Mouse (Mus musculus): ENCODE results near the gene Zfyve27. TPM values are rescaled to one million over a fixed set of nuclear protein-coding genes. Genes with fewer than 3 reads are reported as not detected.

Gene Zfyve27
- polyA plus RNA-seq (2014; fragmentation: Illumina TruSeq; extraction: RNeasy Lipid Tissue Mini Kit (QIAGEN cat#74804); ENCODE audit: low read depth, low replicate concordance), result 16.4 TPM

GRCm38 (mm10) chr19:42163764-42164163 lies at the start of gene Zfyve27:
Gene Zfyve27 (plus strand): TSS chr19:42163951.

DNA sequence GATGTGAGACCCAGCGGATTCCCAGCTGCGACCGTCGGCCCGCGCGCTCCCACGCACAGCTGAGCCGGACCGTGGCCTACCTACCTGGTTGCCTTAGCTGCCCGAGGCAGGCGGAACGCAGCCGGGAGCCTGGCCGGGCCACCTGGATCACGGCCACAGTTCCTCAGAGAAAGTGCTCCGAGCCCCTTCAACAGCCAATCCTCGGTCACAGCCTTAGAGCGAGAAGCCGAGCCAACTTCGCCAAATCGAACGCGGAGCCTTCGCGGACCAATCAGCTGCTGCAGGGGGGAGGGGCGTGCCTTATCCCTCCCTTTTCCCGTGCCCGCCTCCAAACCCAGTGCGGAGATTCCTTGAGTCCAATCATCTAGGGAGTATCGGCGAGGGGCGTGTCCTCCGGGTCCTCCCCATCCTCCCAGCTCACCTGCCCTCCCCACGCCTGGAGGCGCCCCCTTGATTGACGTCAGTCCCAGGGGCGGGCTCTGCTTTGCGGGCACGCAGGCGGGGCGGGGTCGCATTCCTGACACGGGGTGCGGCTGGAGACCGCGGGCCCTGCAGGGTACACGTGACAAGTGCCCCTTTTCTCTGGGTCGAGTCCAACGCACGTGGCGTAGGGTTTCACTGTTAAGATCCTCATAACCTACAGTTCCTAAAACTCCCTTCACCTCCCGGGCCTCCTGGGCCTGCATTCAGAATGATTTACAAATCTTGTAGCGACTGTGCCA lies 34.8 kb upstream of the Zfyve27 start, which contains the start of gene Avpi1:
Gene Avpi1, minus strand, starts transcription at position 273 of the 722 bp plus-strand sequence.

DNA sequence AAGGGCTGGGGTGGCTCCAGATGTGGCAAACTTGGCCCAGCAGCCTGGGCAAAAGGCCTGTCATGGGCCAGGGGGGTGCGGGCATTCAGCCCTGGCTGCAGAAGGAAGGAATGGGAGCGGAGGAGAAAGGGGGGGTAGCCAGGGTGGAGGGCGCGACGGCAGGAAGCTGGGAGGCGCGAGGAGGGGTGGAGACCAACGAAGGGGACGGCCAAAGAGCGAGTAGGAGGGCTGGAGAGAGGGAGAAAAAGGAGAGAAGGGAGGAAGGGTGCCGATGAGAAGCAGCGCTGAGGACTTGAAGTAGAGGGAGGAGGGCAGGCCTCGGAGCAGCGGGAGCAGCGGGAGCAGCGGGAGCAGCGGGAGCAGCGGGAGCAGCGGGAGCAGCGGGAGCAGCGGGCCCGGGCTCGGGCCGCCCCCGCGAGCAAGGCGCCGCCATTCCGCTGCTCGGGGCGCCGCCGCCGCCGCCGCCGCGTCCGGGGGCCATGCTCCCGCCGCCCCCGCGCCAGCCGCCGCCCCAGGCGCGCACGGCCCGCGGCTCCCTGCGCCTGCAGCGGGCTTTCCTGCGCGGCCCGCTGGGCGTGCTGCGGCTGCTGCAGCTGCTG lies 16.5 kb upstream of the Zfyve27 start, which contains the start of gene Marveld1:
Gene Marveld1, plus strand, starts transcription at position 231 of the 599 bp plus-strand sequence.

DNA sequence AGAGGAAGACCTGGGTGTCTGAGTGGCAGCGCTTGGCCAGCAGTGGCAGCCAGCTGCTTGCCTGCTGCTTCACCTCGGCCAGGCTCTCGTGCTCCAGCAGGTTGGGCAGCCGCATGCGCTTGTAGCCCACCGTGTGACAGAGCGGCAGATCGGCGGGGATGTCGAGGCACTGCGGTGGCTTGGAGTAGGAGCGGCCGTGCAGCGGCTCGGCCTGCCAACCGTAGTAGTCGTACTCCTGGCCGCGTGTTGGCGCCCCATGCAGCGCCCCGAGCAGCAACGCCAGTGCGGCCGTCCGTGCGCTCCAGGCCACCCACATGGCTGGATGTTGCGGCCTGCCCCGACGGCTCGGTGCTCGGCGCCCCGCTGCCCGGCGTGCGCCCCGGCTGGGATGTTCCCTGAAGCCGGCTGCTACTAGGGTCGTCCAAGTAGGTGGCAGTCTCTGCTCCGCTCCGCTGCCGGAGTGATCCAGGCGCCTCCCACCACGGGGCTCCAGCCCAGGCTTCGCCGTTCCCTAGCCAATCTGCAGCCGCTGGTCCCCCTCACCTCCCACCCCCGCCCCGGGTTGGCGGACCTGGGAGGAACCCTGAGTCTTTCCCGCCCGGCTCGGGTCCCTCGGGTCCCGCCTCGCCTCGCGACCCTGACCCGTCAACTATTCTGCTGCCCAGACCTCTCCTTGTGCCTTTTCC lies 38.1 kb downstream of the Zfyve27 start, which contains the start of gene Sfrp5:
Gene Sfrp5, minus strand, starts transcription at position 557 of the 686 bp plus-strand sequence.

Other genes starting within 250 kb of the Zfyve27 start
- 18.5 TPM for gene Exosc1, start 230.5 kb upstream of the Zfyve27 start, polyA plus RNA-seq (2014; fragmentation: Illumina TruSeq; extraction: RNeasy Lipid Tissue Mini Kit (QIAGEN cat#74804); ENCODE audit: low read depth, low replicate concordance)
- gene Zdhhc16, start 230.5 kb upstream of the Zfyve27 start, polyA plus RNA-seq (2014; fragmentation: Illumina TruSeq; extraction: RNeasy Lipid Tissue Mini Kit (QIAGEN cat#74804); ENCODE audit: low read depth, low replicate concordance), result 35.5 TPM
- gene Mms19, start 182.8 kb upstream of the Zfyve27 start, polyA plus RNA-seq (2014; fragmentation: Illumina TruSeq; extraction: RNeasy Lipid Tissue Mini Kit (QIAGEN cat#74804); ENCODE audit: low read depth, low replicate concordance), result 13.1 TPM
- not detected for gene Ubtd1, start 182.2 kb upstream of the Zfyve27 start, polyA plus RNA-seq (2014; fragmentation: Illumina TruSeq; extraction: RNeasy Lipid Tissue Mini Kit (QIAGEN cat#74804); ENCODE audit: low read depth, low replicate concordance)
- not detected for gene Ankrd2, start 128.0 kb upstream of the Zfyve27 start, polyA plus RNA-seq (2014; fragmentation: Illumina TruSeq; extraction: RNeasy Lipid Tissue Mini Kit (QIAGEN cat#74804); ENCODE audit: low read depth, low replicate concordance)
- gene Hoga1, start 118.3 kb upstream of the Zfyve27 start, polyA plus RNA-seq (2014; fragmentation: Illumina TruSeq; extraction: RNeasy Lipid Tissue Mini Kit (QIAGEN cat#74804); ENCODE audit: low read depth, low replicate concordance), result 2.1 TPM
- gene 4933411K16Rik, start 111.7 kb upstream of the Zfyve27 start, polyA plus RNA-seq (2014; fragmentation: Illumina TruSeq; extraction: RNeasy Lipid Tissue Mini Kit (QIAGEN cat#74804); ENCODE audit: low read depth, low replicate concordance), result not detected
- 0.32 TPM for gene Morn4, start 77.6 kb upstream of the Zfyve27 start, polyA plus RNA-seq (2014; fragmentation: Illumina TruSeq; extraction: RNeasy Lipid Tissue Mini Kit (QIAGEN cat#74804); ENCODE audit: low read depth, low replicate concordance)
- gene Pi4k2a, start 73.5 kb upstream of the Zfyve27 start, polyA plus RNA-seq (2014; fragmentation: Illumina TruSeq; extraction: RNeasy Lipid Tissue Mini Kit (QIAGEN cat#74804); ENCODE audit: low read depth, low replicate concordance), result 6.4 TPM
- gene Avpi1, start 34.9 kb upstream of the Zfyve27 start, polyA plus RNA-seq (2014; fragmentation: Illumina TruSeq; extraction: RNeasy Lipid Tissue Mini Kit (QIAGEN cat#74804); ENCODE audit: low read depth, low replicate concordance), result not detected
- 13.5 TPM for gene Marveld1, start 16.6 kb upstream of the Zfyve27 start, polyA plus RNA-seq (2014; fragmentation: Illumina TruSeq; extraction: RNeasy Lipid Tissue Mini Kit (QIAGEN cat#74804); ENCODE audit: low read depth, low replicate concordance)
- 0.38 TPM for gene Sfrp5, start 38.3 kb downstream of the Zfyve27 start, polyA plus RNA-seq (2014; fragmentation: Illumina TruSeq; extraction: RNeasy Lipid Tissue Mini Kit (QIAGEN cat#74804); ENCODE audit: low read depth, low replicate concordance)
- gene Golga7b, start 83.6 kb downstream of the Zfyve27 start, polyA plus RNA-seq (2014; fragmentation: Illumina TruSeq; extraction: RNeasy Lipid Tissue Mini Kit (QIAGEN cat#74804); ENCODE audit: low read depth, low replicate concordance), result 0.25 TPM